Mouse (Mus musculus): ENCODE data around the gene Olfr554. TPM values are rescaled to one million over a fixed set of nuclear protein-coding genes. Genes with fewer than 3 reads are reported as not detected.
"Not testable (repeated sequence)": the region's sequence is repeated elsewhere in the genome, so short reads cannot be mapped to it uniquely, and the experiment has no call there.

Olfr554 gene
- polyA plus RNA-seq, 1 experiment: not detected

DNA sequence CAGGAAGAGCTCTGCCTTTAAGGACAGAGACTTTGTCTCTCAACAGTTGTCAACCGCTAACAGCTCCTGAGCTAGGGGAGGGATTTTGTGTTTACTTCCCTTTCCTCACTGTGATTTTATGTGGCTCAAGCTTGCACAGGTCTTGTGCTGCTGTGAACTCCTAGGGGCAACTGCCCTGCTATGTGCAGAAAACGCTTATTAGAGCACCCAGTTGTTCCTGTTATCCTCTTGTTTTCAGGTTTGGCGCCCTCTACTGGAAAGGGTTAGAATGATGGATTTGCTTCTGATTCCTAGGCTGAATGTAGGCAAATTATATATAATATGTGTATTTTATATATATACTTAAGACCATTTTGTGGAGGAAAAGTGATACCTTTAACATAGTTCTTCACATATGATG, 1.6 kb upstream of the Olfr554 start:
- H3K4me3 ChIP-seq (ENCODE audit: insufficient read depth, poor library complexity, severe bottlenecking): no peak overlapping the region
- H3K36me3 ChIP-seq (ENCODE audit: control insufficient read depth, insufficient read depth): no peaks in the 10 kb centered on the region
- no peaks in the 10 kb centered on the region for H3K79me2 ChIP-seq (ENCODE audit: control insufficient read depth, insufficient read depth)
- no peaks in the 10 kb centered on the region for H3K27me3 ChIP-seq (ENCODE audit: control insufficient read depth, insufficient read depth, insufficient read length)
- H3K79me3 ChIP-seq (ENCODE audit: low read depth): no peaks in the 10 kb centered on the region
- H3ac ChIP-seq (ENCODE audit: control insufficient read depth, insufficient read length, low read depth): no peak overlapping the region
- TF ChIP-seq MAX (IDR thresholded peaks at IDR 0.05): no peak
- TF ChIP-seq MYOD1 (IDR thresholded peaks at IDR 0.05; ENCODE audit: control insufficient read depth, insufficient read length, low read depth): no peak
- no peak for TF ChIP-seq FOSL1 (IDR thresholded peaks at IDR 0.05; ENCODE audit: insufficient read depth, low read length, poor library complexity, severe bottlenecking)
- TF ChIP-seq CEBPB (IDR thresholded peaks at IDR 0.05; ENCODE audit: low read depth): no peak
- TF ChIP-seq USF1 (IDR thresholded peaks at IDR 0.05; ENCODE audit: low read depth): no peak
- TF ChIP-seq MYOG (IDR thresholded peaks at IDR 0.05; ENCODE audit: control insufficient read depth, extremely low read depth, insufficient read length): no peak
- TF ChIP-seq CTCF (IDR thresholded peaks at IDR 0.05; ENCODE audit: control insufficient read depth, insufficient read depth, insufficient read length): no peak

- not testable (repeated sequence) for H3K4me3 ChIP-seq (ENCODE audit: insufficient read depth, poor library complexity, severe bottlenecking); H3K79me3 ChIP-seq (ENCODE audit: low read depth); H3ac ChIP-seq (ENCODE audit: control insufficient read depth, insufficient read length, low read depth); H3K36me3 ChIP-seq (ENCODE audit: control insufficient read depth, insufficient read depth); H3K79me2 ChIP-seq (ENCODE audit: control insufficient read depth, insufficient read depth); H3K27me3 ChIP-seq (ENCODE audit: control insufficient read depth, insufficient read depth, insufficient read length)
Measured at GRCm38 (mm10) chr7:102644945-102645344, 6.7 kb downstream of the Olfr554 start.

GRCm38 (mm10) chr7:102658523-102658922, 20.3 kb downstream of the Olfr554 start, which contains the start of gene Olfr555:
Gene Olfr555 (plus strand): TSS chr7:102658823.
- Histone ChIP-seq H3K79me3 (ENCODE audit: low read depth) (no peaks in the 10 kb centered on the region), H3K79me2 (ENCODE audit: control insufficient read depth, insufficient read depth) (no peaks in the 10 kb centered on the region), H3K27me3 (ENCODE audit: control insufficient read depth, insufficient read depth, insufficient read length) (no peaks in the 10 kb centered on the region), H3K36me3 (ENCODE audit: control insufficient read depth, insufficient read depth) (no peaks in the 10 kb centered on the region), H3ac (ENCODE audit: control insufficient read depth, insufficient read length, low read depth) (no peak within 1 kb of the TSS), H3K4me3 (ENCODE audit: insufficient read depth, poor library complexity, severe bottlenecking) (no peak within 1 kb of the TSS)
- no peak for TF ChIP-seq FOSL1 (IDR thresholded peaks at IDR 0.05; ENCODE audit: insufficient read depth, low read length, poor library complexity, severe bottlenecking)
- no peak for TF ChIP-seq CTCF (IDR thresholded peaks at IDR 0.05; ENCODE audit: control insufficient read depth, insufficient read depth, insufficient read length)
- no peak for TF ChIP-seq MYOG (IDR thresholded peaks at IDR 0.05; ENCODE audit: control insufficient read depth, extremely low read depth, insufficient read length)
- no peak for TF ChIP-seq MAX (IDR thresholded peaks at IDR 0.05)
- TF ChIP-seq USF1 (IDR thresholded peaks at IDR 0.05; ENCODE audit: low read depth): no peak
- no peak for TF ChIP-seq MYOD1 (IDR thresholded peaks at IDR 0.05; ENCODE audit: control insufficient read depth, insufficient read length, low read depth)

DNA sequence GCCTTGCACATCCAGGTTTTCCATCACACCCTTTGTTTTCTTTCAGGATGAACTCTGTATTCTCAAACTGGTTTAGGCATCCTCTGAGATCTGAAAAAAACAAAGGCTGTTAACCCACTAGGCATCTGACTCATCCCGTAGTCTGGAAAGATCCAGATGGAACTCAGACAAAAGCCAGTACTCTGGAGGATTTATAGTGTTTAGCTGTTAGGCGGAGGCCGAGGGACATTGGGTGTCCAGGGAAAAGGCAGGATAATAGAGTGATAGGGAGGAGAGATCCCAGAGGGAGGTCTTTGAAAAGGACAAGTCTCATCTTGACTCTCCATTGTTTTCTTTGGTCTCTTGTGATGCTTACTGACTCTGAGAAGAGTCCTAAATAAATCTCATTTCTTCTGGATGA, 26.4 kb downstream of the Olfr554 start, which contains the start of gene Olfr556:
TSS of gene Olfr556 (plus strand) at position 301 of the 400 bp plus-strand sequence.
- no peak within 1 kb of the TSS for H3K4me3 ChIP-seq (ENCODE audit: insufficient read depth, poor library complexity, severe bottlenecking)
- no peaks in the 10 kb centered on the region for H3K27me3 ChIP-seq (ENCODE audit: control insufficient read depth, insufficient read depth, insufficient read length)
- no peaks in the 10 kb centered on the region for H3K36me3 ChIP-seq (ENCODE audit: control insufficient read depth, insufficient read depth)
- no peak within 1 kb of the TSS for H3ac ChIP-seq (ENCODE audit: control insufficient read depth, insufficient read length, low read depth)
- H3K79me3 ChIP-seq (ENCODE audit: low read depth): no peaks in the 10 kb centered on the region
- TF ChIP-seq FOSL1 (IDR thresholded peaks at IDR 0.05; ENCODE audit: insufficient read depth, low read length, poor library complexity, severe bottlenecking) (no peak), MYOD1 (IDR thresholded peaks at IDR 0.05; ENCODE audit: control insufficient read depth, insufficient read length, low read depth) (no peak), MAX (IDR thresholded peaks at IDR 0.05) (no peak)
- no peaks in the 10 kb centered on the region for H3K79me2 ChIP-seq (ENCODE audit: control insufficient read depth, insufficient read depth)

GRCm38 (mm10) chr7:102665378-102665777, 27.1 kb downstream of the Olfr554 start:
- Histone ChIP-seq H3ac (ENCODE audit: control insufficient read depth, insufficient read length, low read depth) (no peak overlapping the region), H3K4me3 (ENCODE audit: insufficient read depth, poor library complexity, severe bottlenecking) (no peak overlapping the region), H3K79me3 (ENCODE audit: low read depth) (no peaks in the 10 kb centered on the region), H3K36me3 (ENCODE audit: control insufficient read depth, insufficient read depth) (no peaks in the 10 kb centered on the region), H3K79me2 (ENCODE audit: control insufficient read depth, insufficient read depth) (no peaks in the 10 kb centered on the region), H3K27me3 (ENCODE audit: control insufficient read depth, insufficient read depth, insufficient read length) (no peaks in the 10 kb centered on the region)
- no peak for TF ChIP-seq USF1 (IDR thresholded peaks at IDR 0.05; ENCODE audit: low read depth)
- TF ChIP-seq MYOD1 (IDR thresholded peaks at IDR 0.05; ENCODE audit: control insufficient read depth, insufficient read length, low read depth): no peak
- TF ChIP-seq CTCF (IDR thresholded peaks at IDR 0.05; ENCODE audit: control insufficient read depth, insufficient read depth, insufficient read length): no peak
- no peak for TF ChIP-seq CEBPB (IDR thresholded peaks at IDR 0.05; ENCODE audit: low read depth)
- TF ChIP-seq MYOG (IDR thresholded peaks at IDR 0.05; ENCODE audit: control insufficient read depth, extremely low read depth, insufficient read length): no peak
- no peak for TF ChIP-seq FOSL1 (IDR thresholded peaks at IDR 0.05; ENCODE audit: insufficient read depth, low read length, poor library complexity, severe bottlenecking)
- TF ChIP-seq MAX (IDR thresholded peaks at IDR 0.05): no peak

DNA sequence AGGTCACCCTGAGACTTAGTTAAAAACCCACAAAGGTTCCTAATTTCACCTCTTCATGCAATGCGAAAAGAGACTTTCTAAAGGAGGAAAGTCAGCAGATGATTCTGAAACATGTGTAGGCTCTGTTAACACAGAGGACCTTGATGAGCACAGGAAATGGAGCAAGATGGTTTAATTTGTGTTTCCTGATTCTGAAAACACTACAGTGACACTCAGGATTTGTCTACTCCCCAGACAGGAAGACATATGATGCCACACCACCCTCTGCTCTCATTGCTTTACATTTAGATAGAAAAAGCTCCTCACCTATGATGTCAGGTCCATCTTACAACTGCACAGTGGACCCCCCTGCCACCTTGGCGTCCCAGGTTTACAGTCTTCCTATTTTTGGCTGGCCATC, 38.0 kb downstream of the Olfr554 start:
- no peaks in the 10 kb centered on the region for H3K36me3 ChIP-seq (ENCODE audit: control insufficient read depth, insufficient read depth)
- H3K27me3 ChIP-seq (ENCODE audit: control insufficient read depth, insufficient read depth, insufficient read length): no peaks in the 10 kb centered on the region
- H3K4me3 ChIP-seq (ENCODE audit: insufficient read depth, poor library complexity, severe bottlenecking): no peak overlapping the region
- no peaks in the 10 kb centered on the region for H3K79me2 ChIP-seq (ENCODE audit: control insufficient read depth, insufficient read depth)
- TF ChIP-seq CEBPB (IDR thresholded peaks at IDR 0.05; ENCODE audit: low read depth): no peak
- TF ChIP-seq CTCF (IDR thresholded peaks at IDR 0.05; ENCODE audit: control insufficient read depth, insufficient read depth, insufficient read length): no peak
- TF ChIP-seq USF1 (IDR thresholded peaks at IDR 0.05; ENCODE audit: low read depth): no peak
- no peak for TF ChIP-seq FOSL1 (IDR thresholded peaks at IDR 0.05; ENCODE audit: insufficient read depth, low read length, poor library complexity, severe bottlenecking)
- no peak for TF ChIP-seq MYOG (IDR thresholded peaks at IDR 0.05; ENCODE audit: control insufficient read depth, extremely low read depth, insufficient read length)
- TF ChIP-seq MYOD1 (IDR thresholded peaks at IDR 0.05; ENCODE audit: control insufficient read depth, insufficient read length, low read depth): no peak
- no peak for TF ChIP-seq MAX (IDR thresholded peaks at IDR 0.05)
- no peak overlapping the region for H3ac ChIP-seq (ENCODE audit: control insufficient read depth, insufficient read length, low read depth)
- no peaks in the 10 kb centered on the region for H3K79me3 ChIP-seq (ENCODE audit: low read depth)
